Mouse (Mus musculus): Measurements from ENCODE around the gene Slc17a7.
A peak's percentile ranks its signal among the peaks of the same experiment; 100 is the strongest.
"Not testable (repeated sequence)": the region's sequence is repeated elsewhere in the genome, so short reads cannot be mapped to it uniquely, and the experiment has no call there.

The Slc17a7 gene

GRCm38 (mm10) chr7:45133446-45134159 lies 30.1 kb upstream of the Slc17a7 start:
- DNase-seq = no peak

- DNase-seq = peak; percentile 65
Measured at GRCm38 (mm10) chr7:45134544-45135026, 29.2 kb upstream of the Slc17a7 start.

GRCm38 (mm10) chr7:45135370-45135769 lies 28.4 kb upstream of the Slc17a7 start:
- DNase-seq = no peak

DNA sequence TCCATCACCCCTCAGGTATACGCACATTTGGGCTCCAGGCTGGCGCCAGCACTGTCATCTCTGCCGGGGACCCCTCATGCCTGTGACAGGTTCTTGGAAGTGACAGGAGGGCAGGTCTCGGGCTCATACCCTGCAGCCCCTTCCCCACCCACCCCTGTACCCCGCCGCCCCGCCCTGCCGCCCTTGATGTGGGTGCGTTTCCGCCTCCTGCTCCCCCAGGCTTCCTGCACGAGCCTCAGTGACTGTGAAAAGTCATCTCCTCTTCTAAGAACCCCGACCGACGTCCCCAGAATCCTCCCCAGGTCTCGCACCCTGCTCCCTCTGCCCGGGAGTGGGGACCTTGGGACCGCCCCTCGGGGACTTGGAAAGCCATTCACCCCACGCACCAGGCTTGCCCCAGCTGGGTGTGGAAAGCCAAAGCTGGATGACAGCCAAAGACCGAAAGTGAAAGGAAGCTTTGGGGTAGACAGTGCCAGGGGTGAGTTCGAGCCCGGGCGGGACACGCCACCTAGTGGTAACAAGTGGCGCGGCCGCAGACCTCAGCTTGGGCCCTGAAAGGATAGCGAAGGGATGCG lies 27.7 kb upstream of the Slc17a7 start, which contains the start of the genes Gm45713 and Flt3l:
Gene Gm45713, minus strand, starts transcription at position 239 of the 575 bp plus-strand sequence.
Gene Flt3l, minus strand, starts transcription at position 440 of the 575 bp plus-strand sequence.
- DNase-seq = peak; percentile 87

GRCm38 (mm10) chr7:45137171-45138006 lies 26.4 kb upstream of the Slc17a7 start:
- DNase-seq = no peak

DNA sequence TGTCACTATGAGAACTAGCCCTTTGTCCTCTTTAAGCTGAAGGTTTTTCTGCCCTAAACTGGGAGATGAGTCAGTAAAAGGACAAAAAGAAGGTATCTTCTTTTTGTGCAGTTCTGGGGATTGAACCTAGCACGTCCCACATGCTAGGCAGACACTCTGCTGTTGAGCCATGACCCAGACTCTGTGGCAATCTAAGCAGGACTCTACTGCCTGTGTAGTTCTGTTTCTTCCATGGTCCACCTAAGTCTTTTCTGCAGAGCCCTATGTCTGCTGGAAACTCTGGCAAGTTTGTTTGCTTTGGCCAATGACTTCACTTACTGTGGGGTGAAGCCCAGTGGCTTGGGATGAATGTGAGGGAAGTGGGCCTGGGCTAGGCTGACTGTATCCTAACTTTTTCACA lies 25.3 kb upstream of the Slc17a7 start:
- no peak for DNase-seq

DNA sequence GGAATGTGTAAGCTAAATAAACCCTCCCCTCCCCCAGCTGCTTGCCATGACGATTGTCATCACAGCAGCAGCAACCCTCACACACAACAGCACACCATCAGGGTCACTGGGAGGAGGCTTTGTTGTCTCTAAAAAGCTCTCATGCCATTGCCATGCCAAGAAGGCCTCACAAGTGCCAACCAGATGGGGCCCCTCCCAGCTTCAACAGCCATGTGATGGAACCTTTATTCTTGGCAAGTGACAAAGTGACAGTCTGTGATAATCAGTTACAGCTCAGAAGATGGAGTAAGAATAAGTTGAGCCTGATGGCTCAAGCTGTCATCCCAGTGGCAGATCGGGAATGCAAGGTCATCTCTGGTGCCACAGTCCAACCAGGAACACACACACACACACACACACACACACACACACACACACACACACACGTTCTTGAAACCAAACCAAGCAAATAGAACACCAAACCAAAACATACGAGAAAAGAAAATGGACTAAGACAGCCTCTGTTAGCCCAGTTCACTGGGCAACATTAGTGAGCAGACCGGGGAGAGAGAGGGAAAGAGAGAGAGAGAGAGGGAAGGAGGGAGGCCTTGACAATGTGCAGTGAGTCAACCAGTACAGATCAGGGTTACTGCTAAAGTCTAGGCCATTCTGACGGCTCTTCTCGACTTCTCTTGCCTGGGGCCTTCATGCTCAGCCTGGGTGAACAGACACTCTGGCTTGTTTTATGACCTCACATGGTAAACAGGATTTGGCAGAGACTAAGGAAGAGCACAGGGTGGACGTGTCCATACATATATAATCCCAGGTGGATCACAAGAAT lies 23.6 kb upstream of the Slc17a7 start:
- DNase-seq = no peak

DNA sequence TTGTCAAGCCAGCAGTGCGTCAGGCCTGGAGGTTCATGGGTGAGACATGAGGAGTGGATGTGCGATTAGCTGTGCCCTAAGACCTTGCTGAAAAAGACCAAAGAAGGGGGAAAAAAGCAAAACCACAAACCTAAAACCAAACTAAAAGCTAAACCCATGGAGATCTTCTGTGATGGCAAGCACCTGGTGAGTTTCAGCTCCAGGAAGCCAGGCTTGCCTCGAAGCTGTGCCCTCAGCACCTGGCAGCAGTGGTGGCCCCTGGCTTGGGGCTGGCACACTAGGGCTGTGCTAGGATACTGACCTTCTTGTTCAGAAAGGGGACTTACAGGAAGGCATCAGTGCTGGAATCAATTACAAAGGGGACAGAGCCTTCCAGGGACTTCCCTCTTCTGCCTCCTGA lies 22.4 kb upstream of the Slc17a7 start:
- no peak for DNase-seq

GRCm38 (mm10) chr7:45141914-45142313 lies 21.8 kb upstream of the Slc17a7 start:
- DNase-seq = no peak

DNA sequence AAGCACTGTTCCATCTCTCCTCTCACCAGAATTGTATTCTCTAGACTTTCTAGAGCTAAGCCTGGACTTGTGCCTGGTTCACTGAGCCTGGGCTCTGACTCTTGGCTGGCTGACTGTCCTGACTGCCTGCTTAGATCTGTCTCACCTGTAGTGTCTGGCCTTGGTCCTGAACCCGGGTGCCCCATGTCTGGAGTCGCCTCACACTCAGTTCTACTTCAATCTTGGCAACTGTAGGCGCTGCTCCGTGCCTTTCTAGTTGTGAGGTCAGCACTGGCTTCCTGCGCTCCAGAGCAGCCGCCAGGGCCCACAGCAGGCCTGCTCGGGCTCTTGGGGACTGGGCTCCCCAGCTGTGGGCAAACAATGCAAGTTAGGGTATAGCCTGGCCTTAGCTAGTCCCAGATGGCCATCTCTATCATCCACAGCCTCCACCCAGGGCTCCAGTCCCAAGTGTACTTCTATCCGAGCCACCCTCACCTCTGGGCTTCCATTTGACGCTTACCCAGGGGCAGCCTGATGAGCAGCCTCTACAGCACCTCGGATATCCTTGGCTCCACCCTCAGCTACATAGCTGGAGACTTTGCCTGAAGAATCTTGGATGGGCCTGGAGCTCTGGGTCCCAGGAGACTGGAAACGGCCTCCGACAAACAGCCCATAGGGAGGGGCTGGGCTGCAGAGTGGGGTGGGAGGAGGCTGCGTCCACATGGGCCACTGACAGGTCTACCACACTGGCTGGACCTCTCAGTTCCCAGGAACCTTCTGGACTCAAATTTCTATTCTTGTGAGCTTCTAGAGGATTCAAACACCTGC lies 19.2 kb upstream of the Slc17a7 start:
- DNase-seq = no peak

DNA sequence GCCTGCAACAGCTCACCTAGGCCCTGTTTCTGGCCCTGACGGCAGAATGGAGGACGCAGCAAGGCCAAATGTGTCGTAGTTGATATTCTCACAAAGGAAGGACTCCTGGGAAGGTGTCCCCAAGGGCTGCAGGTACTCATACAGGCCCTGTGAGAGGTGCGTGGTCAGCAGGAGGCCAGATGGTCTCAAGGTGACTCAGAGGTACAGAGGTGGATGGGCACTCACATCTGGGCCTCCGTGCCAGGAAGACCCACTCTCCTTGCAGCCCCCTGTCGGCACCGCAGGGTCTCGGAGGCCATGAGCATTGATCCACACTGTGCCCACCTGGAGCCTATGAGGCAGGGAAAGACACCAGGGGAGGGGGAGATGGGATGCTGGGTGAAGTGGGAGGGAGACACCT lies 18.3 kb upstream of the Slc17a7 start:
- DNase-seq = no peak

DNA sequence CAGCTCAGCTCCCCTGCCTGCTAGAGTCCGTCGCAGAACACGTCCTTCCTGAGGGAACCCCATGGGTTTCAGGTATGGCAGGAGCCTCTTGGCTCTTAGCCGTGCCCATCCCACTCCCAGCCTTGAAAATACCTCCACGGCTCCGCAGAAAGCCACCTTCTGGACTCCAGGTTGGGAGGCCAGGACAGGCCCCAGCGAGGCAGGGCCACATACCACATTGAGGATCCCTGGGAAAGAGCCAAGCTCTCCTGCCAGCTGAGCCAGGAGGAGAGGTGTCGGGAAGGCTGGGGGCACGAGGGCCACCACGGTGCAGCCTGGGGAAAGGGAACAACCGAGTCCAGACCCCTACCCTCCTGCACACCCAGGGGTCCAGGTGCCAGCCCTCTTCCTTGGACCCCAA lies 16.5 kb upstream of the Slc17a7 start:
- no peak for DNase-seq

DNA sequence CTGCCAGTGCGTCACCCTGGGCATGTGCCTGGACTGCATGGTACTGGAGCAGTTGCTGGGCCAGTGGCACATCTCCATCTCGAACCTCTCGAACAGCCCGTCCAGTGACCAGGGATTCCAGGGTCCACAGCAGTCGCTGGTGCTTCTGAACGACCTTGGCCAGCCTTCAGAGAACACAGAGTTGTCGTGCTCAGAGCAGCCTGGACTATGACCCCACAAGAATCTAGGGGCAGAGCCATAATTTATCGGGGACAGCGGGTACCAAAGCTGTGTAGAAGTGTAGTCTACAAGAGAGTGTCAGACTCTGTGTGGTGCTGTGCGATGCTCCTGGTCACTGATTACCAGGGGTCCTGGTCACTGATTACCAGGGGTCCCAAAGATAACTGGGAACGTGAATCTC lies 15.8 kb upstream of the Slc17a7 start:
- DNase-seq = no peak

GRCm38 (mm10) chr7:45148534-45149098 lies 15.1 kb upstream of the Slc17a7 start:
- DNase-seq = no peak

DNA sequence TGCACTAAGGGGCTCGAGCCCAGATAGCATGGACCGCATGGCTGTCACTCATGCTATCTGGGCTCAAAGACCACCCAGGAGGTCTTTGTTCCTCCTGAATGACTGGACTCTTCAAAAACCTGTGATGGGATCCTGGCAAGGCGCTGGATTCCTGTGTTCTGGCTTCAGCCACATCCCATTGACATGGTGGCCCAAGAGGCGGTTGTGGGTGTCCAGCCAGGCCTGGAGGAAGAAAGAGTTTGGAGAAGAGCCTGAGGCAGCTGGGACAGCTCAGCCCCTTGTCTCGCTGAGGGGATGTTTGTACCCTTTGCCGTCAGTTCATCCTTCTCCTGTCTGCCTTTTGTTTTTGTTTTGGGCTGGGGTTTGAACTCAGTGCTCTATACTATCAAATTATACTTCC lies 14.2 kb upstream of the Slc17a7 start:
- no peak for DNase-seq

GRCm38 (mm10) chr7:45150321-45150720 lies 13.4 kb upstream of the Slc17a7 start:
- no peak for DNase-seq

GRCm38 (mm10) chr7:45151303-45151702 lies 12.4 kb upstream of the Slc17a7 start:
- peak; percentile 49 for DNase-seq

DNA sequence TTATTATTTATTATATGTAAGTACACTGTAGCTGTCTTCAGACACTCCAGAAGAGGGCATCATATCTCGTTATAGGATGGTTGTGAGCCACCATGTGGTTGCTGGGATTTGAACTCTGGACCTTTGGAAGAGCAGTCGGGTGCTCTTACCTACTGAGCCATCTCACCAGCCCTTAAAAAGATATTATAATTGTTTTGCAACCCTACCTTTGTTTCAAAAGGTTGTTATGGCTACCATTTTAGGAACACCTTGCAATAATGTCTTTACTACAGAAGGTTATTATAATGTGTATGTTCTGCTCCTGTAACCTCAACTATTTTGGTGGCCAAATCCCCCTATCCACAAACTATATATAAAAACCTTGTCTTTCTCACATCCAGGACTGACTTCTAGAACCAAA lies 10.7 kb upstream of the Slc17a7 start:
- not testable (repeated sequence) for DNase-seq

DNA sequence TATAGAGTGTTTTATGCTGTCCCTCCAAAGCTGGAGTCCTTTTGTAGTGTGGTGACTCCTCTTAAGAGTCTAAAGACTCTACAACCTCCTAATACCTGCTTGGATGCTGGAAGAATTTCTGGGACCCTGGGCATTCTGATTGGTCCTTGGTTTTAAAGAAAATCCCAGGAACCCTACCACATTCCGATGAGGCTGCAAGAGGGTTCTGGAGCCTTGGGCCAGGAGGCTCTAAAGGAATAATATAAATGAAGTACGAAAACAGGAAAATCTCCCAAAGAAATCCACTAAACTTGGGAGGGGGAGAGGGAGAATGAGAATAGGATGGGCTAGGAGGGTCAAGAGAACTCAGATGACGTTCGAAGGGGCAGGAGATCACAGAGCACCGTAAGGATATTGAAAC lies 10.2 kb upstream of the Slc17a7 start:
- DNase-seq = no peak

DNA sequence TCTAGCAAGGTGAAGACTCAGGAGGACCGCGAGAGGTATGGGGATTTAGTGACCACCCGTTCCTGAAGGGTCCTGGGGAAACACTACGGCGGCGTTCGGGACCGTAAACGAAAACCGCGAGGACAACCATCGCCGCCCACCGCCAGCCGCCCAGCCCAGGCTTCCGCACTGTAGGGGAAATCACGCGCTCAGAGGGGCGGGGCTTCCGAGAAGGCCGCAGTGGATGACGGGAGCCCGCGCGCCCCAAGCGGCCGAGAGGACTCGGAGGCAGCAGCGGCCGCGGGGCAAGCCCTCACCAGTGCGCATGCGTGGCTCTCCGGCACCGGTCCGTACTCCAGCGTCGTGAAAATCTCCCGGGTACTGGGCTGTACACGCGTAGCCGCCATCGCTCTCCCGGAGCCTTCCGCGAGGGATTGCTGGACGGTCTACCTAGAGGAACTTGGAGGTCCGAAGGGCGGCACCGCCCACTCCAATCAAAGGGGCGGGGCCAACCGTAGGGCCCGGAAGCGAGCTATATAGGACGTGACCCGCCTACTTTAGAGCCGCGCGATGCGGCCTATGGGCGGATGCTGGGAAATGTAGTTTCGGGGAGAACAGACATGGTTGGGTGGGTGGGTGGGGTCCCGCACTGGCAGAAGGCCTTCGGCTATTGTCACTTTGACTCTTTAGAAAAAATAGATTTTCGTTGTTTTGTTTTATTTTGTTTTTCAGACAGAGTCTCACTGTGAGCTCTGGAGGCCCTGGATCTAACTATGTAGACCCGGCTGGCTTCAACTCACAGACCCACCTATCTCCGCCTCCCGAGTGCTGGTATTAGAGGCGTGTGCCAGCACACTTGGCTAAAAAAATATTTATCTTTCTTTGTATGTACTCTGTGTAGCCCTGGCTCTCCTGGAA lies 9.4 kb upstream of the Slc17a7 start, which contains the start of the genes Pih1d1 and Aldh16a1:
Gene Pih1d1, plus strand, starts transcription at position 208 of the 897 bp plus-strand sequence.
Gene Aldh16a1, minus strand, starts transcription at position 489 of the 897 bp plus-strand sequence.
- peak; percentile 98 for DNase-seq
